Mouse (Mus musculus): Measurements from ENCODE around the gene Pim3. TPM values are rescaled to one million over a fixed set of nuclear protein-coding genes. Genes with fewer than 3 reads are reported as not detected.

Gene Pim3
- total and polyA plus RNA-seq, 3 experiments, result 71.7 to 156 (median 105) TPM

DNA sequence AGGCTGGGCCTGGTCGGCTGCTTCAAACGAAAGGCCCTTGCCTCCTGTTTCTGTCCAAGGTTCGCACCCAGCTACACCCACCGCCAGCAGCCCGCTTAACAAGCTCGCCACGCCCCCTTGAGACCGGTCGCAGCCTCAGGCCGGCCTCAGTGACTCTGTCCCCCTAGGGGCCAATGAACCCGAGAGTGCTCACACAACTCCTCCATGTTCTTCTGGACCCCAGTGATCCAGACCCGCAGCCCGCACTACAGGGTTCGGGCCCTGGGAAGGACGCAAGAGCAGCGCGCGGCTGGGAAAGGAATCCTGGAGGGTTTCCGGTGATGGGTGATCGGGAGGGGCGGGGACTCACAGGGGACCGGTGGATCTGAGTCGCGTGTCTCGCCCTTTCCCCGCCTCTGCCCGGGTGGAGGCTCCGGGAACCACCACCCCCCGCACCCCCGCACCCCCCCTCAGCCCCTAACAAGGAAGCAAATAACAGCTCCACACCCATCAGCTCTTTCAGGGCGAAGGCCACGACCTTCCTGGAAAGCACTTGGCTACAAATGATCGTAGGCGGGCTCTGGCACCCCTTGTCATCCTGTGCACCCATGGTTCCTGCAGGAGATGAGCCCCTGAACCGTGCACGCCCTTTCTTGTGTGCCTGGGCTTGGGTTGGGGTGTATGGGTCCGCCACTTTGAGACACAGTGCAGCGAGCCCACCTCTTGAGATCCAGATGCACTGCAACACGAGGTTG, 24.6 kb upstream of the Pim3 start:
- DNase-seq, result peak; percentile 88

DNA sequence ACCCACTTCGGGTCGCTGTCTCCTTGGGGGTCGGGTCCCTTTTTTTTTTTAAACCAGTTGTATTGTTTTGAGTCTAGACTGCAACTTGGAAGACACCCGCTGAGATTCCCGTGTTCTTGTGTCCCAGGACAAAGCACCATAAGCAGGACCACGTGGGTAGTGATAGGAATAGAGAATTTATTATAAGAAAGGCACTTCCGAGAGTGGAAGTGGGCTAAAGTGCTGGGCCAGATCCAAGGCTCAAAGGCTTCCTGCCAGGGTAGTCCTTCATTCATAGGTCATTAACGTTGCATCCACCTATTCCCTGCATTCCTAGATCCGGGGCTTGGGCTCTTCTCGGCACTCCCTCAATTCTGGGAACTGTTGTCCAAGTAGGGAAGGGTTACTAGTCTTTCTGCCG, 24.0 kb upstream of the Pim3 start:
- peak; percentile 53 for DNase-seq

DNA sequence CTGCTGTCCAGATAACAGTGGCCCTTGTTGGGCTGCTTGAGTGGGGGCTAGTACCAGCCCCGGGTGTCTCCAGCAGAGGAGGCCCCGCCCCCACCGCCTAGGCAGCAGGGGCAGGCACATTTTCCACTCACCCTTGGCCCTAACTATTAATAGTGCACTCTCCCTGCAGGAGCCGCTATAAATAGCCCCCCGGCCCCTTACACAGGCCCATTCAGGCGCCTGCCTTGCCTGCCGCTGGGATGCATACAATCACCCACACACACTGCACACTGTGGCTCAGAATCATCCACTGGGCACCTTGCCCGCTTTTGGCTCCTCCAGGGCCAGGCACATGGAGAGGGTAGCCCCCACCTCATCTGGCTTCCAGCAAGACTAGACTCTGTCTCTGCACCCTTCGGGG, 22.7 kb upstream of the Pim3 start:
- peak; percentile 75 for DNase-seq

DNA sequence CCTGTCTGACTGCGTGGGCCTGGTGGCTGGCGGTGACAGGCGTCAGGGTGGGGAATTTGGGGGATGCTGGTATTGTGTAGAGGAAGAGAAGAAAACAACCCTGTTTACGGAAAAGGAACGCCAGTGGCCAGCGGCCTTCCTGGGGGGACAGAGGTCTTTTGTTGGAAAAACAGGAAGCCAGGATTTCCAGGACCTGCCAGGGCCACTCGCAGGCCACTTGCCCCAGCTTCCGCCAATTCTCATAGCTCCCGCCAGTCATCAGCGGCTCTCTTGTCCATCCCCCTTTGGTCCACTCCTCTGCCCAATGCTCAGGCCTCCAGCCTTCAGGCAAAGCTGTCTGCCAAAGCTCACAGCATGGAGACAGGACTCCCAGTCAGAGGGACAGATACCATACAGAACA, 21.9 kb upstream of the Pim3 start:
- peak; percentile 71 for DNase-seq

DNA sequence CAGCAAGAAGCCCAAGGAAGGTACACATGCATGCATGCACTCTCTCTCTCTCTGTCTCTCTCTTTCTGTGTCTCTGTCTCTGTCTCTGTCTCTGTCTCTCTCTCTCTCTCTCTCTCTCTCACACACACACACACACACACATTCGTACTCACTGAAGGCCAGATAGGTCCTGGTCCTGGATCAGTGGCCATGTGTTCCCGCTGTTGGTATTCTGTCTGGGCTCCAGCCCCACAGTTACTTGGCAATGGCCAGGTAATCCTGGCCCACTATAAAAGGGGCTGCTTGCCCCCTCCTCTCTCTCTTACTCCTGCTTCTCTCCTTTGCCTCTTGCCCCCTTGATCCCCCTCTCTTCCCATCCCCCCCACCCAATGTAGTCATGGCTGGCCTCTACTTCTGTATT, 20.8 kb upstream of the Pim3 start:
- no peak for DNase-seq

DNA sequence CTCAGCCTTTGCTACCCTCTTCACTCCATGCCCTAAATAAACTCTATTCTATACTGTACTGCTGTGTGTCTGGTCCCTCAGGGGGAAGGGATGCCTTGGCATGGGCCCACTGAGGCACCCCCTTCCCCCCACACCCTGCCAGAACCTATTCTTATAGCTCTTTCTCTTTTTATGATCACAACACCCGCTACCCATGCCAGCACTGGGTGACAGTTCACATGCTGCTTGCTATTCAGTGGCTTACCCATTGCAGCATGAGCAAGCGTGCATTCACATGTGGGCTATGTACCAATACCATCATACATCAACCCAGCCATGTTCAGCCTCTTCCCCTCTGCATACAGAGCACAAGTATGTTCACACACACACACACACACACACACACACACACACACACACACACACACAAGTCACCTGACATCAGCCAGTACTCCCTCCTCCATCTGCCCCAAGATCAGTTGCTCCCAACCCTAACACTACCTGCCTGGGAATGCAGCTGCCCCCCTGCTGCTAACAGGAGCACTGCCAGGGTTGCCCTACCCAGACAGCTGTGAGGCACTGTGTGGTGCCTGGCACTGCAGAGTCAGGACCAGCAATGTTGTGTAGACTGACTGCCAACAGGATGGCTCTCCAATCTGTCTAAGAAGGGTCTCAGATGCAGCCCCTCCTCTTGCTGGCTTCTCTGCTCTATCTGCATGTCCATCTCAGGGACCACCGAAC, 20.2 kb upstream of the Pim3 start:
- DNase-seq, result no peak

DNA sequence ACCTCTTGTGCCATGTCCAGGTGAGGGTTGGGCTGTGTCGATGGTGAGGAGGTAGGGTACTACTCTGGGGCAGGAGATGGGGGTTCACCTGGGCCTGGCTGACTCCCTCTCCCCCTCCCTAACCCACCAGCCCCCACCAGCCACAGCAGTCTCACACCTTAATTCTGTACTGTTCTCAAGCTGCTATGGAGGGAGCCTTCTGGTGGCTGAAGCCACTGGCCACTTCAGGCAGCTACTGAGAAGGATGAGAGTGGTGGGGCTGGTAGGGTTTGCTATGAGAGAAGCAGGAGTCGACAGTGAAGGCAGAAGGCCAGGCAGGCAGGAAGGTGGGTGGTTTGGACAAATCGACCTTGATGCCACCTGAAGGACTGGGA, 19.7 kb upstream of the Pim3 start:
- no peak for DNase-seq

DNA sequence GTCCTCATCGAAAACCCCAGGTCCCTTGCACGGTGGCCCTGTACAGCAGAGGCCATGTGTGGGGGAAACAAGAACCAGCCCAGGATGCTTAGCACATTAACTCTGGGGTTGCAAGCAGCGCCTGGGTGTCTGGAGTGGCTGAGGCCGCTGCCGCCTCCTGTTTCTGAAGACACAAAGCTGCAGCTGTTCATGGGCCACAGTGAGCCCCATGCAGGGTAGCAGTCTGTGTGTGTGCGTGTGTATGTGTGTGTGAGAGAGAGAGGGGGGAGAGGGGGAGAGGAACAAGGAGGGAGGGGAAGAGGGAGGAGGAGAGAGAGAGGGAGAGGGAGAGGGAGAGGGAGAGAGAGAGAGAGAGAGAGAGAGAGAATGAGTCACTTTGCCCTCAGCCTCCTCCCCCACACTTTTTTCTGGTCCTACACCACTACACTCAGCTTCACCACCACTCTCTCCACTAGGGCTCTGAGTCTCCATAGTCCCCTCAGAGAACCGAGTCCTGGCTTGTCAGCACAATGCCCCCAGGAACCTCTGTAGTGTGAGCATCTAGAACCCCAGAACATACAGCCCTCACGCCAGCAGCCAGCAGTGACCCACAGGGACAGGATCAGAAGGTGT, 18.4 kb upstream of the Pim3 start:
- no peak for DNase-seq

DNA sequence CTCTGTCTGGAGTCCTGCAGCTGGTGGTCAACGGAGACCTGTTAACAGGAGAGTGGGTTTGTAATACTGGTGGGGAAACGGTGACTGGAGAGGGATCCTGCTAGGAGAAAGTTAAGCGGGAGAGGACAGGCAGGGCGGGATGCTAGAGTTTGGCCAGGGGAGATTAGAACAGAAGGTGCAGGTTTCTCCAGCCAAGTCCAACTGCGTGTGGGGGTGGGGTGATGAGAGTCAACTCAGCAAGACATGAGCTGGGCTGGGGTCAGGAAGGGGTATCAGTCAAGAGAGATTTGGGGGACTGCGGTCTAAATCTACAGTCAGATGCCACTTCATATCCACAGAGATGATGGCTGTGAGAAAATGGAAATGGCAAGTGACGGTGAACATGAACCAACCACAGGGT, 17.0 kb upstream of the Pim3 start:
- DNase-seq, result no peak

DNA sequence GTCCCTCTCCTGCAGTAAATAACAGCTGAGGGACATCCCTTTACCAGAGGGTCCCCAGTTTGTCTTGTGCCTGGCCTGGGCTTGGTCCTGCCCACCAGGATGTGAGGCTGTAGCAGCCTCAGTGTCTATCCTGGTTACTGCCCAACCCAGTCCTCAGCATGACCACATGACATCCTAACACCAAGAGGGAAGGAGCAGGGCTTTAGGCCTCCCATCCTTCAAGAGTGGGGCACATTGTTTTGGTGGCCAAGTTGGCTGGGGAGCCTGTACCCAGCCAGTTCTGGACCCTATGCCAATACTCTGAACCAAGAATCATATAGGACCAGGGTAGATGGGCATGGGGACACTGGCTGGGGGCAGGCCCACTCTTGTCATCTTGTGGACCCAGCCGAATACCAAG, 13.3 kb upstream of the Pim3 start:
- DNase-seq, result no peak

DNA sequence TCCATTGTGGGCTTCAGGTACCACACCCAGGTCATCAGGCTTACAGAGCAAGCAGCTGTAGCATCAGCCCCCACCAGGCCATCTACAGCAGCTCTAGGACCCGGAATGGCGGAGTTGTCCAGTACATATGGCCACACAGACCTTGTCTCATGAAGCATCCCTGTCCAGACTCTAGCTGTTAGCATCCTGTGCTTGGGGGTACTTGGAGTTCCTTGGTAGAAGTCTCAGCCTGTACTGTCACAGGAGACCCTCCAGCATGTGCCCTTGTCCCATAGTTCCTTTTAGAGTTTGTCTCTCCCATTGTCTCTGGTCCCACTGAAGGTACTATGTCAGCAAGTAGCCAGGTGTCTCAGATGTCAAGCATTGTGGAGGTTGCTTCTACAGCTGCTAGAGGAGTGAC, 12.4 kb upstream of the Pim3 start:
- no peak for DNase-seq

DNA sequence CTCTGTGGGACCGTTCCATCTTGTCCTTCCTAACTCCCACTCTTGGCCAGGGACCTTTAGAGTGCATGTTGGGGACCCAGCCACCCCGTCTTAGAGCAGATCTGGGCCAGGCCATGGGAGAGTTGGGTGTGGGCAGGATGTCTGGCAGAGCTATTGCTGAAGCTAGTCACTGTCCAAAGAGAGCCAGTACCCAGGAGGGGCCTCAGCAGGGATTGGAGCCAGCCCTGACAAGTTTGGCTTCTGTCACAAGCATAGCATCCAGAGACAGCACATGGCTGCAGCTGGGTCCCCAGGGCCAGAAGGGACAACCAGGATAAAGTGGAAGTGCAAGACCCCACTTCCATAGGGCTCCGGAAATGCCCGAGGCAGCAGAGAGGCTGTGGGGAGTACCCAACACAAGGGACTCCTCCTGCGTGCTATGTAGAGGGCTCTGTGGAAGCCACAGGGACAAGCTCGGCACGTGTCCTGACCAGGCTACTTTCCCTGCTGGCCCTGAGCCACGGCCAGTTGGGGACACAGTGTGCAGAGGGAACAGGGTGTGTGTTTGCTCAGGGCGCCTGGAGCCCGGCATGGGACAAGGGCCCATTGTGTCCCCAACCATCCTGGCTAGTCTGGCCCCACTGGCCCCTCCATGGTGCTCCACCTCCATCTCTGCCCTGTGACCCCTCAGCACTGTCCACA, 11.7 kb upstream of the Pim3 start:
- DNase-seq, result peak; percentile 88

DNA sequence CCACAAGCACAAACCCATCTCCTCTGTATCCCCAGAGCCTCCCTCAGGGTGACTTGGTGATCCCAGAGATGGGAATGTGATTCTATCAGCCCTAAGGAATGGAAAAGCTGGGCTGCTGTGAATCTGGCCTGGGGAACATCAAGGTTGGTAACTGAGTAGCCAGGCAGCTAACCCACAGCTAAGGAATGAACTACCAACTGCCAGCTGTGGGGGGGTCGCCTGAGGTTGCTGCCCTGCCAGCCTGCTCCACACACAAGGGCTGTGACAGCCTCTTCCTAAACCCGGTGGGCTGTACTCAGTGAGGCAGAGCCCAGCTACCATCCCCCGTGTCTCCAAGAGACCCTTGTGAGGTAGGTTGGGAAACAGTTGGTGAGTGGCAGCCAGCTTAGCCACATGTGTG, 10.9 kb upstream of the Pim3 start:
- DNase-seq, result no peak

DNA sequence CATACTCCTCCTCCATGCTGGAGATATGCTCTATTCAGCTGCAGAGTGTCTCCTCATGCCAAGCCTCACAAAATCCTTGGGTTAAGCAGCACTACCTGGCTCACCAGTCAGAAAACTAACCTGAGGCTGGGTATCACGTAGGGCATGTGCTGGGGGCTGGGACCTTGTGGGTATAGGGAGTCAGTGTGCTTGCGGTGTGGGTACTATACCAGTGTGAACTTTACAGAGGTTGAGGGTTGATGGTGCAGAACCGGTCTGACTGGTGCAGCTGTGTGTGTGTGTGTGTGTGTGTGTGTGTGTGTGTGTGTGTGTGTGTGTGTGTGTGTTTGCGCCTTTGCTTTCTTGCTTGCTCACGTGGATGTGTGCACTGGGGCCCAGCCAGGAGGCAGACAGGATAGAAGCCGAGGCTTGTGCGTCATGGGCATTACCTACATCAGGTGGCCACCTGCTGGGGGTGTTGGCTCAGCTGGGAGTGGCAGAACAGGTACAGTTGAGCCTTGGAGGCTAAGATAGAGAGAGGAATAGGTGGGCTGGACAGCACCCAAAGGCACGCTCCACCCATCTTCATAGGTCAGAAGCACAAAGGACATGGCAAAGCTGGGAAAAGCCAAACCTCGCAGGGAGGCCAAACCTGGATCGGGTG, 10.4 kb upstream of the Pim3 start:
- DNase-seq, result no peak

DNA sequence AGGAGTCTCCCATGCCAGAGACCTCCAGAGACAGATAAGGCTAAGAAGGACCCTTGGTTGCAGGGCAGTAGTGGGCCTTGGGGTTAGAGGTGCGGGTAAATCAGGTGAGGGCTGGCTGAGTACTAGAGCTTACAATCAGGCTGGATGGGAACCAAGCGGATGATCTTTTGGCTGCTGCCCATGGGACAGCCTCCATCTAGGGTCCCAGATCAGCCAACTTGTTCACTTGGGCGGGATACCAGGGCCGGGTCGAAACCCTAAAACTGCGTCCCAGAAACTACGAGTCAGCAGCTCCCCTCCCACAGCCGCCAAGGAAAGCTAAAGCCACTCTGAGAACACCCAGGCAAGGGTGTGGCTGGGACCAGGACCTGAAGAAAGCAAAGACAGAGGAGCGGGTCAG, 8.9 kb upstream of the Pim3 start:
- DNase-seq, result no peak

DNA sequence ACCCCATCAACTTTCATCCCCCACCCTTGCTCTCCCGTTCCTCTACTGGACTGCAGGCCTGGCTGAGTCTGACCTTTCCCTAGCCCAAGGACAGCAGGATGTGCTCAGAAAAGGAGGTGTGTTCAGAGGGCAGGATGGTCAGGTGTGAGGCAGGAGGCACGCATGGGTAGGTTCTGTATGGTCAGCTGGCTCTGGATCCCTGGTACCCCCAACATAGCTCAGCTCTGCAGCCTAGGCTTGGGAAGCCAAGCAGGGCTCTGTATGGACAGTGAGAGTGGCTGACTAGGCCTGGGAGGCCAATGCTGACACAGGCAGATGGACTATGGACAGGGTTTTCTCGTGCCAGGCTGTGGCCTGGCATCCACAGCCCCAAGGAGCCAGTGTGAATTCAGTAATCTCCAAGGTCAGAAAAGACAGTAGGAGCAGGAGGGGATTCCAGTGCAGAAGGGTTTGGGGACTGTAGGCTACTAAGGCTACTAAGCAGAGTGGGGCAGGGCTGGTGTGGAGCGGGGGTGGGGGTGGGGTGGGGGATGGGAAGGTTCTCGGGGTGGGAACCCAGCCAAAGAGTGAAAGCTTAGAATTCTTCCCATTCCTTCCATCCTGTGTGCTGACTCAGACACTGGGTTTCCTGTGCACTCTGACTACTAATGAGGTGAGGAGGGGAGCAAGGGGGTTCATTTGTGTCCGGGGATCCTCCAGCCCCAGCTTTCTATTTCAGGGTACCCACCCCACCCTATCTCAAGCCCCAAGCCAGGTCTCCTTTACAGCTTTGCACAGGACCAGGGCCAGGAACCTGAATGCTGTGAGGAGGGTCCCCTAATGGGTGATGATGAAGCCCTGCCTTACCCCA, 7.6 kb upstream of the Pim3 start:
- peak; percentile 48 for DNase-seq

DNA sequence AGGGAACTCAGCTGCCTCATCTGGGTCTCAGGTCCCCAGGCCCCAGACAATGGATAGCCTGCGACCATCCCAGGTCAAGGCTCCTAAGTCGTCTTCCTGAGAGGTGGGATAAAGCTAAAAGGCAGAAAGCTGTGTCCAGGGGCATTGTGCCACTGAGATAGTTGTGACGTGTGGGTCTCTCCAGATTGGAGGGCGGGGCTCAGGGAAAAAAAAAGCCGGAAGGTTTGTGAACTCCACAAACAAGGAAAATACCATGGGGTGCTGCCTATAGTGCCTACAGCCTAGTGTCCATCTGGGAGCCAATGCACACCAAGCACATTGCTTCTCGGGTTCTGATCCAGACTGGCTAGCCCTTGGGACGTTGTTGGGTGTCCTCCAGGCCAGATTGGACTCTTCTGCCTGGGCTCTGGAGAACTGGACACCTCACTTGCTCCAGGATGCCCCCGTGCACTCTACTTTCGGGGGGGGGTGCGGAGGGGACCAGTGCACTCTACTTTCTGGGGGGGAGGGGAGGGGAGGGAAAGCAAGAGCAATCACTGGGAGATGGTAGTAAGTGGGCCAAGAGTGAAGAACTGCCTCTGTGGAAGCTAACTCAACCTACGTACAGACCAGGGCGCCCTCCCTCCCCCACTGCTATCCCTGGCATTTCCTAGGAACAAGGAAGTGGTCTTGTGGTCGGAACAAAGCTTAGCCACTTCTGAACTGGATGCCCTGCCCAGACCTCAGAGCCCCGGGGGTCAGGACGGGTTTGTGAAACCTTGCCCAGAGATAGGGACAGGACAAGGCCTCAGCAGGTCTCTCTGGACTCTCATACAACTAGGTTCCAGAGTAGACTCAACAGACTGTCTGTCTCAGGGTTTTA, 6.8 kb upstream of the Pim3 start:
- DNase-seq, result no peak

DNA sequence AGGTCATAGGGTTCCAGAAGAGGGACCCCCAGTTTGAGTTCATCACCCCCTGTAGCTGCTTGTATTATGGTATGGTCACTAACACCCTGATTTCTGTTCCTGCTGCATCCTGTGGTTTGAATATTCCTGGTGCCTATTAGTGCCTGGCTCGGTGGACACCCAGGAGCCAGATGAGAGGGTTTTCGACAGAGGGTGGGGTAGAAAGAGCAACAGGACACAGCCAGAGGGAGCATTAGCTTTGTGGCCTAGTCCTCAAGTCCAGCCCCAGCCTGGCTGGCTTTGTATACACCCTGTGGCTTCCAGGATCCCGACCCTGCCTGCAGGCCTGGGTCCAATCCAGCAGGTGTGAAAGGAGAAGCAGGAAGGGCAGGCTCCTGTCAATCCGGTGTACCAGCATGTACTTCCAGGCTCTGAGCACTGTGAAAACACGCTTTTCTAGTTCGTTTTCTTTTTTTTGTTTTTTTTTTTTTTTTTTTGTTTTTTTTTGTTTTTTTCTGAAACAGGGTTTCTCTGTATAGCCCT, 6.0 kb upstream of the Pim3 start:
- DNase-seq, result no peak

DNA sequence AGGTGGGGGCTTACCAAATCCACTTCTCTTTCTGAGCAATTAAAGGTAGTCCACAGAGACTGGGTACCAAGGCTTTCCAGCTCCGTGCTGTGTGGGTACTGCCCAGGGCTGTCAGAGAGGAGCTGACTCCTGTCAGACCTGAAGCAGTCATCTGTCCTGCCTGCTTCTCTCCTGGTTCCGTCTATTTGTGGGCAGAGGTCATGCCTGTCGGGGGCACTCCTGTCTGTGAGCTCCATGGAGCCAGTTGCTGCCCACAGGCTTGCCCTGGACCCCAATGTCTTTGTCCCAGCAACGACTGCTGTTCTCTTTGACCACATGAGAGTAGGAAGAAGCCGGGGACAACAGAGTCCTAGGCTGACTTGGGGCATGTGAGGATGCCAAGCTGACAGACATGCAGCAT, 5.4 kb upstream of the Pim3 start:
- no peak for DNase-seq

DNA sequence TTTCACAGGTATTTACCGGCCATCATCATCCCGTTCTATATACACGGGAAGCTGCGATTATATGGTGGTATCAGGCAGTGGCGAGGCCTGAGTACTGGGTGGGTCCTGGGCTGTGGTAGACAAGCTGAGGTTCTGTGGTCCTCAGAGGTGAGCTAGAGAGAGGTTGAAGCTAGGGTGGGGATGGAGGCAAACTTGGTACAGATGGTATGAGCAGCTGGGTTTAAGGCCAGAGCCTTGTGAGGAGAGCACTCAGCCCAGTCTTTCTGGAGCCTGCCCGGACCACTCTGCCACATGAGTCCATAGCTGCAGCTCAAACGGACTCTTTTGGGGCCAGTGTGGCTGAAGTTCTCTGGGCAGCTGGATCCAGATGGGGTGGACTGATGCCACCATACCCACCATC, 4.6 kb upstream of the Pim3 start:
- DNase-seq, result no peak

Data from adrenal gland, adult 2 months (tissue).